13 mouse cellular contexts compared by ENCODE assay signal in the genomic region with DNA sequence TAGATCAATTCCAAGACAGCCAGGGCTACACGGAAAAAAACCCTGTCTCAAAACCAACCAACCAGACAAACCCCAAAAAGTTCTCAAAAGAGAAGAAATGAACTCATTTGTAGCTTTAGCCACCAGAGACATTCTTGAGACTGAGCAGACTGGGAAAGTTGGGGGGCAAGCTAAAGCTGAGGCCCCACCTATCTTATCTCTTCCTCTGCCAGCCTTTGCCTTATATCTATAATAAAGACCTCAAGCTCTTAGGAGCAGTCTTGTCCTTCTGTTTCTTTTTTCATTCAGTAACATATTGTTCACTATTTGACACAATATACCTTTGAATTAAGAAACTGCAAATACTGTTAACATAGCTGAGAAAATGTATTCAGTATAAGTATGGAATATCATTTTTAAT.
"Had no signal": no experiment of that assay in that cellular context is flagged by ENCODE, and none has a peak within 500 bp of the region (broad histone marks: within the 10 kb centered on the region; RNA-seq: fewer than 3 reads in every experiment).

No protein-coding gene starts in this region.

- H3K9ac ChIP-seq: midbrain, embryonic 12.5 days; neural tube, embryonic 13.5 days had no signal

- DNase-seq: kidney, postnatal 10 days; kidney, postnatal 4 days; lung, adult 2 months; lung, postnatal 4 days; thymus, postnatal 36 days had no signal

- ATAC-seq: inflammation-experienced regulatory T-cells, adult 6 months; lung, postnatal 0 days; midbrain, embryonic 16.5 days had no signal

- H3K27ac ChIP-seq: layer of hippocampus, adult 2 months; limb, embryonic 10.5 days; midbrain, embryonic 12.5 days; neural tube, embryonic 13.5 days had no signal

- H3K9me3 ChIP-seq: limb, embryonic 10.5 days; megakaryocyte, embryonic 14.5 days; midbrain, embryonic 12.5 days; neural tube, embryonic 13.5 days had no signal

- H3K27me3 ChIP-seq: megakaryocyte, embryonic 14.5 days; midbrain, embryonic 12.5 days; neural tube, embryonic 13.5 days had no signal

- H3K4me3 ChIP-seq: layer of hippocampus, adult 2 months; limb, embryonic 10.5 days; megakaryocyte, embryonic 14.5 days; midbrain, embryonic 12.5 days; neural tube, embryonic 13.5 days had no signal

- H3K36me3 ChIP-seq: limb, embryonic 10.5 days; midbrain, embryonic 12.5 days; neural tube, embryonic 13.5 days had no signal

- H3K4me2 ChIP-seq: midbrain, embryonic 12.5 days; neural tube, embryonic 13.5 days had no signal
